11 mouse cellular contexts compared by ENCODE assay signal in the genomic region with DNA sequence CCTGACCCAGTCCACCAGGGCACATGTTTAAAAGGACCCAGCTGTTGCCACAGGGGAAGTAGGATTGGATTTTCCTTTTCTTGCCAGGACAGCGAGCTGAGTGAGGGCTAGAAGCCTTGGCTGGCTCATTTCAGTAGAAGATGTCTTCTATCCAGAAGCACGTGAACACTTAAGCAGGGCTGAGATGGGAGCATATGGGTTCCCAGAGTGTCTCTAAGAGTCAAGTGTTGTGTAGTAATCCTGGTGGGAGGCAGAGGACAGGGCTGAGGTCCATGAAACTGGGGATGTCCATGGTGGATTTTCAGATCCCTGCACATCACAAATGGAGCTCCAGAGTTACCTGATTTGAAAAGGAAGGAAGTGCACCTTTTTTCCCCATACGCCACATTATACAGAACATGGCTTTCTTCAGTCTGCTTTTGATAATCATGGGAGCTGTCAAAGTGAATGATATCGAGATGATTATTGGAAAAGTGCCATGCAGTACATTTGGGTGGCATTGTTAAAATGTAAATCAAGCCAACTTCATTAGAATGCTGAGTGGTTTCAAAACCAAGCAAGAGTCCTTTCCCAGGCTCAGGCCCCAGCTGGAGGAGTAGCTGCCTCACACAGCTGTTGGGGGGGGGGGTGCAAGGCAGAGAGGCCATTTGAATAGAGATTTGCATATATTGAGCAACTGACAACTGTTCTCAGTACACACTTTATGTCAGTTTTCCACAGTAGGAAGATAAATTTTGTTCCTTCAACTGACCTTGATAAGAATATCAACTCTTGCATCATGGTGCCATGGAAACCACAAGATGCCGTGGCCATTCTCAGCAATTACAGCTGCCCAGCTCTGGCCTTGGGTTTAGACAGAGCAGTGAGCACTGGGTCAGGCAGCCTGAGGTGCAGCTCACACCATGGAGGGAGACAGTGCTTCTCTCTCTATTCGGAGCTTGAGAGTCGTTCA.
DNase-seq lines count a peak whose midpoint lies in the region; ATAC-seq and TF ChIP-seq lines count a peak whose summit lies in the region.
"Had no signal": no experiment of that assay in that cellular context is flagged by ENCODE, and none has a peak within 500 bp of the region (broad histone marks: within the 10 kb centered on the region; RNA-seq: fewer than 3 reads in every experiment).

No protein-coding gene starts in this region.

- no peaks in the 10 kb centered on the region for H3K9me3 ChIP-seq in midbrain, embryonic 13.5 days
- no peaks in the 10 kb centered on the region for H3K9me3 ChIP-seq in midbrain, postnatal 0 days (ENCODE audit: low read length)
- no peaks in the 10 kb centered on the region for H3K9me3 ChIP-seq in forebrain, embryonic 16.5 days (ENCODE audit: control insufficient read depth, low read length)
- no peaks in the 10 kb centered on the region for H3K9me3 ChIP-seq in neural tube, embryonic 14.5 days (ENCODE audit: control insufficient read depth, low read length)
- H3K9me3 ChIP-seq: embryonic facial prominence, embryonic 10.5 days had no signal

- 59% methylated on average over 7 of the region's 7 CpGs for WGBS in midbrain, embryonic 13.5 days
- WGBS in midbrain, postnatal 0 days: 61% methylated on average over 7 of the region's 7 CpGs
- WGBS in forebrain, embryonic 16.5 days: 64% methylated on average over 7 of the region's 7 CpGs
- 66% methylated on average over 7 of the region's 7 CpGs for WGBS in neural tube, embryonic 14.5 days

- H3K9ac ChIP-seq in midbrain, embryonic 13.5 days (replicated peaks): no peak overlapping the region
- H3K9ac ChIP-seq in midbrain, postnatal 0 days (replicated peaks; ENCODE audit: low read length, poor library complexity, severe bottlenecking): no peak overlapping the region
- no peak overlapping the region for H3K9ac ChIP-seq in forebrain, embryonic 16.5 days (replicated peaks; ENCODE audit: low read depth, low read length)
- H3K9ac ChIP-seq in neural tube, embryonic 14.5 days (replicated peaks; ENCODE audit: low read depth, low read length): no peak overlapping the region

- no peak overlapping the region for H3K27ac ChIP-seq in midbrain, embryonic 13.5 days
- no peak overlapping the region for H3K27ac ChIP-seq in midbrain, postnatal 0 days (ENCODE audit: low read depth, low read length)
- peak overlapping the region; percentile 78 for H3K27ac ChIP-seq in forebrain, embryonic 16.5 days (ENCODE audit: low read length)
- no peak overlapping the region for H3K27ac ChIP-seq in neural tube, embryonic 14.5 days (ENCODE audit: low read depth, low read length)
- H3K27ac ChIP-seq: embryonic facial prominence, embryonic 10.5 days had no signal

- H3K4me2 ChIP-seq in midbrain, embryonic 13.5 days (replicated peaks): no peak overlapping the region
- no peak overlapping the region for H3K4me2 ChIP-seq in midbrain, postnatal 0 days (ENCODE audit: low read depth, low read length, poor library complexity, severe bottlenecking)
- no peak overlapping the region for H3K4me2 ChIP-seq in forebrain, embryonic 16.5 days (ENCODE audit: low read length)
- no peak overlapping the region for H3K4me2 ChIP-seq in neural tube, embryonic 14.5 days (ENCODE audit: low read depth, low read length)

- no peaks in the 10 kb centered on the region for H3K36me3 ChIP-seq in midbrain, embryonic 13.5 days
- no peaks in the 10 kb centered on the region for H3K36me3 ChIP-seq in midbrain, postnatal 0 days (ENCODE audit: insufficient read depth, low read length)
- no peaks in the 10 kb centered on the region for H3K36me3 ChIP-seq in forebrain, embryonic 16.5 days (ENCODE audit: control insufficient read depth, insufficient read depth)
- H3K36me3 ChIP-seq in neural tube, embryonic 14.5 days (ENCODE audit: control insufficient read depth, insufficient read depth, low read length): no peaks in the 10 kb centered on the region
- H3K36me3 ChIP-seq: embryonic facial prominence, embryonic 10.5 days had no signal

- no peaks in the 10 kb centered on the region for H3K27me3 ChIP-seq in midbrain, embryonic 13.5 days
- no peaks in the 10 kb centered on the region for H3K27me3 ChIP-seq in midbrain, postnatal 0 days (ENCODE audit: insufficient read depth, low read length)
- no peaks in the 10 kb centered on the region for H3K27me3 ChIP-seq in forebrain, embryonic 16.5 days (replicated peaks; ENCODE audit: control insufficient read depth, insufficient read depth, low read length)
- no peaks in the 10 kb centered on the region for H3K27me3 ChIP-seq in neural tube, embryonic 14.5 days (ENCODE audit: control insufficient read depth, insufficient read depth, low read length)

- peak; percentile 85 for ATAC-seq in midbrain, embryonic 13.5 days
- ATAC-seq in midbrain, postnatal 0 days (ENCODE audit: low FRiP score): no peak
- ATAC-seq in forebrain, embryonic 16.5 days: peak; percentile 97
- peak; percentile 58; the same call in 1 of the 2 replicates for ATAC-seq in neural tube, embryonic 14.5 days (ENCODE audit: low read depth)

- H3K4me3 ChIP-seq in midbrain, embryonic 13.5 days (replicated peaks): no peak overlapping the region
- H3K4me3 ChIP-seq in midbrain, postnatal 0 days (ENCODE audit: low read depth, low read length): no peak overlapping the region
- no peak overlapping the region for H3K4me3 ChIP-seq in forebrain, embryonic 16.5 days (replicated peaks; ENCODE audit: low read length)
- H3K4me3 ChIP-seq in neural tube, embryonic 14.5 days (ENCODE audit: low read depth, low read length): no peak overlapping the region
- H3K4me3 ChIP-seq: embryonic facial prominence, embryonic 10.5 days had no signal

- peaks cover 11% of the 10 kb centered on the region for H3K4me1 ChIP-seq in midbrain, embryonic 13.5 days (replicated peaks)
- no peaks in the 10 kb centered on the region for H3K4me1 ChIP-seq in midbrain, postnatal 0 days (ENCODE audit: insufficient read depth, low read length)
- peaks cover 9% of the 10 kb centered on the region; the same call in 1 of the 2 replicates for H3K4me1 ChIP-seq in forebrain, embryonic 16.5 days (replicated peaks; ENCODE audit: control insufficient read depth, insufficient read depth, low read length)
- no peaks in the 10 kb centered on the region for H3K4me1 ChIP-seq in neural tube, embryonic 14.5 days (ENCODE audit: control insufficient read depth, insufficient read depth, low read length)
- H3K4me1 ChIP-seq: embryonic facial prominence, embryonic 10.5 days had no signal

- peak; percentile 11 to 27 for DNase-seq in heart, adult 18-20 months
- no peak for DNase-seq in heart, postnatal 36 days
- DNase-seq in midbrain, postnatal 0 days (ENCODE audit: low spot score): no peak
- no peak for DNase-seq in gastrocnemius, postnatal 25 days
- no peak for DNase-seq in yolk sac, embryonic 10.5 days (ENCODE audit: low spot score)
- DNase-seq: cerebellum, adult 18-20 months; liver had no signal

- TF ChIP-seq CTCF in midbrain, postnatal 0 days (IDR thresholded peaks at IDR 0.05): no peak

- intact Hi-C loops in heart, postnatal 36 days (cut with DNase I): no loop called here

Comparison
In these comparisons a context has a peak if more than half of its experiments do, and no peak if none do; other contexts are left out.
1. DNase-seq: peak in heart, adult 18-20 months (2 of 2); none in heart, postnatal 36 days (0 of 2), midbrain, postnatal 0 days (single experiment), gastrocnemius, postnatal 25 days (single experiment) and yolk sac, embryonic 10.5 days (single experiment).